Mouse (Mus musculus) testis, adult 2 months (tissue): Measurements from ENCODE around the gene Pelp1.
"Not testable (repeated sequence)": the region's sequence is repeated elsewhere in the genome, so short reads cannot be mapped to it uniquely, and the experiment has no call there.

Source experiments
- CTCF ChIP-seq: fragments of 200-500 bp; IDR thresholded peaks from 2 replicates; pipeline ENCODE4 v1.5.1; 2012; ENCODE audit warnings: low read depth, mild to moderate bottlenecking, inconsistent platforms, low read length, moderate library complexity; ENCODE audit not compliant: control insufficient read depth, insufficient read depth, insufficient replicate concordance
- POLR2A ChIP-seq: fragments of 200-500 bp; IDR thresholded peaks from 2 replicates; pipeline ENCODE4 v1.6.1; 2012; ENCODE audit warnings: low read depth, mild to moderate bottlenecking, inconsistent platforms, low read length, moderate library complexity; ENCODE audit not compliant: control insufficient read depth

DNA sequence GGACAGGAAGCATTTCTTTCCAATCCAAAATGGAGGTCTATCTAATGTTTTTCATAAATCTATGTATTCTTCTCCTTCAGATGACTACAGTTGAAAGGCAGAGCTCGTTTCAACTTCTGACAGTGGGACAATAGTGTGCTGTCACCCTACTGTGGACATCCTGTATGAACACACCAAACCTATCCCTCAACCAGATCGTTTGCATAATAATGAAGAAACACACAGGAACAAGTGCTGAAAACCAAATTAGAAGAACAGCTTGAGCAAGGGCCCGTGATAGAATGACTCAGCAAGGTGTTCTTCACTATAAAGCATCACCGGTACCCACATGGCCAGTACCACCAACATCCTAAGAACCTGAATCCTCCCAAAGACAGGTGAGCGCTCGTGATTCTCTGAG is 16.8 kb upstream of the Pelp1 start:
- TF ChIP-seq POLR2A, CTCF: not testable (repeated sequence)
